Mouse (Mus musculus) liver, adult 2 months (tissue): Measurements from ENCODE around the gene Lin28a.

ENCODE experiments used
- CTCF ChIP-seq: fragments of 200-500 bp; IDR thresholded peaks from 2 replicates; pipeline ENCODE4 v1.5.1; 2011; ENCODE audit warnings: low read depth, low read length, control low read depth
- POLR2A ChIP-seq: fragments of 200-500 bp; IDR thresholded peaks from 2 replicates; pipeline ENCODE4 v1.6.1; 2011; ENCODE audit warnings: low read length, control low read depth; ENCODE audit not compliant: insufficient read depth; ENCODE audit errors: extremely low read depth

DNA sequence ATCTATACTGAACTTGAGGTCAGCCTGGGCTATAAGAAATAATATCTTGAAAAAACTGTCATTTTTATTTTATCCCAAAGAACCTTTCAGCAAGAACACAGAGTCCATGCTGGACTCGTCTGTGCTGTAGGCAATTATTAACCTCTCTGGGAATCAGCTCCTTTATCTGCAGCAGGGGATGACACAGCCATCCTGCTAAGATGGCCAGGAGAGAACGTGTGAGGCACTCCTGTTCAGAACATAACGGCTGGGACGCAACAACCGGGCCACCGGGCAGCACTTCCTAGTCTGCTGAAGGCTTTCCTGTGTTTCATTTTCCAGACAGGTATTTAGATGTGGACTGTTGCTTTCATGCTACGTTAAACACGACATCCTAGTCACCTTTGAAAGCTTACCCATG lies 23.9 kb downstream of the Lin28a start:
- TF ChIP-seq POLR2A (no peak), CTCF (no peak)
